Mouse (Mus musculus) olfactory bulb, adult 2 months (tissue): ENCODE measurements around the gene Ttc39b.

Source experiments
- CTCF ChIP-seq: fragments of 200-500 bp; IDR thresholded peaks from 2 replicates; pipeline ENCODE4 v1.5.1; 2012; ENCODE audit warnings: low read depth, mild to moderate bottlenecking, low read length, moderate library complexity; ENCODE audit not compliant: insufficient read depth
- POLR2A ChIP-seq: fragments of 200-500 bp; IDR thresholded peaks from 2 replicates; pipeline ENCODE4 v1.6.1; 2012; ENCODE audit warnings: mild to moderate bottlenecking, low read depth, low read length, moderate library complexity; ENCODE audit not compliant: insufficient read depth

- TF ChIP-seq CTCF (no peak), POLR2A (no peak)
These were observed 30.7 kb upstream of the Ttc39b start for GRCm38 (mm10) chr4:83354786-83355185.
